Mouse (Mus musculus) hindbrain, embryonic 12.5 days (tissue): ENCODE data around the gene Strip1. TPM values are rescaled to one million over a fixed set of nuclear protein-coding genes. Genes with fewer than 3 reads are reported as not detected.
A peak's percentile ranks its signal among the peaks of the same experiment; 100 is the strongest.

Experiments
- ATAC-seq: fragments of 200-750 bp; cut with Nextera tagmentation; 2 replicates; pipeline ENCODE4 v1.8.0; 2017; ENCODE audit warnings: moderate TSS enrichment; ENCODE audit not compliant: low FRiP score
- H3K27ac ChIP-seq: fragments of 300-500 bp; sonication (generic); 2 replicates; pipeline ENCODE4 v1.5.1; 2016; ENCODE audit warnings: mild to moderate bottlenecking
- H3K27me3 ChIP-seq: fragments of 300-500 bp; sonication (generic); 2 replicates; pipeline ENCODE4 v1.6.1; 2016; ENCODE audit warnings: mild to moderate bottlenecking
- H3K36me3 ChIP-seq: fragments of 300-500 bp; sonication (generic); 2 replicates; pipeline ENCODE4 v1.6.1; 2016; ENCODE audit warnings: mild to moderate bottlenecking
- H3K4me1 ChIP-seq: fragments of 300-500 bp; sonication (generic); 2 replicates; pipeline ENCODE4 v1.6.1; 2016
- H3K4me2 ChIP-seq: fragments of 300-500 bp; sonication (generic); replicated peaks from 2 replicates; pipeline ENCODE4 v1.6.1; 2016; ENCODE audit warnings: mild to moderate bottlenecking
- H3K4me3 ChIP-seq: fragments of 300-500 bp; sonication (generic); 2 replicates; pipeline ENCODE4 v1.5.1; 2016; ENCODE audit warnings: mild to moderate bottlenecking
- H3K9ac ChIP-seq: fragments of 300-500 bp; sonication (generic); 2 replicates; pipeline ENCODE4 v1.6.1; 2016; ENCODE audit warnings: mild to moderate bottlenecking, moderate library complexity
- H3K9me3 ChIP-seq: fragments of 300-500 bp; sonication (generic); replicated peaks from 2 replicates; pipeline ENCODE4 v1.6.1; 2016; ENCODE audit warnings: mild to moderate bottlenecking
- WGBS: fragments of 180-500 bp; shearing (Covaris S2); methylation state at CpG from one replicate; pipeline ENCODE4 v1.1.7; 2016; 5-methylcytosine and 5-hydroxymethylcytosine counted together
- polyA plus RNA-seq: library from polyadenylated mRNA; unstranded; fragments of >200 nt; fragmentation: Nextera tagmentation; extraction: Ambion mirVana; gene quantifications from 2 replicates; pipeline ENCODE4 v1.2.1, GENCODE M21; 2016

Strip1 gene
- polyA plus RNA-seq, 1 experiment from 2014 or later: 126 TPM

DNA sequence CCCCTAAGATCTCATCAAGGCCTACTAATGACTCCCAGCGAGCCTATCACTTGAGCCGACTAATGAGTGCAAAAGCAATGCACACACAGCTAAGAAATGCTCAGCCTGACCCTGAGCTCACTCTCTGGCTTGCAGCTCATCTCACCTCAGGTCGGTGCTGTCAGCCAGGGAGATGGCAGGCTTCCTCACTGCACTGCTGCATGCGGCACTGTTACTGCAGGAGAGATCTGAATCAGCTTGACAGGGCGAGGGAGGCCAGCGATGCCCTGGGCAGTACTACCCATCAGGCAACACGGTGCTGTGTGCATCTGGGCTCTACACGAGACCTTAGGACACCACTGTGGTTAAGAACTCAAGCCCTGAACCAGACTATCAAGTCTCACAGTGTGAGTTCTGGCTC, 6.0 kb downstream of the Strip1 start:
- no peak overlapping the region for H3K27ac ChIP-seq
- H3K4me3 ChIP-seq: no peak overlapping the region
- H3K27me3 ChIP-seq: no peaks in the 10 kb centered on the region
- no peak overlapping the region for H3K4me2 ChIP-seq
- 93% methylated on average over 8 of the region's 8 CpGs for WGBS
- H3K36me3 ChIP-seq: peaks cover 89% of the 10 kb centered on the region
- no peak for ATAC-seq
- no peak overlapping the region for H3K9ac ChIP-seq
- peaks cover 15% of the 10 kb centered on the region for H3K4me1 ChIP-seq
- H3K9me3 ChIP-seq: no peaks in the 10 kb centered on the region

DNA sequence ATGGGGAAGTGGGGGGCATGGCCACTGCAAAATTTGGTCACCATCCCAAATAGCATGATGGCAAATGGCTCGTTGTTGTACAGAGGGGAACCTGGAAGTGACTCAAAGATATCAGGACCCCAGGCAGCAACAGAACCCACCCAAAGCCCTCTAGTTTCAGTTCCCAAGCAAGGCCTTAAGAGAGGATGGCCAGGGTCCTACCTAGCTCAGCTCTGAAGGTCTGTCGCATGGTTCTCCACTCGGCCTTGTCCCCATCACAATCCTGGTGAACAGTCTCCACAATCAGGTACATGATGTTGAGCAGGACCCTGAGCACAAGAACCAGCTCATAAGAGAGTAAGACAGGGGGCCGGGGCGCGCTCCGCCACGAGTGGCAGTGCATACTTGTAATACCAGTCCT, 7.1 kb downstream of the Strip1 start:
- Histone ChIP-seq H3K4me2 (no peak overlapping the region), H3K9ac (no peak overlapping the region), H3K9me3 (no peaks in the 10 kb centered on the region), H3K27me3 (no peaks in the 10 kb centered on the region), H3K4me3 (no peak overlapping the region), H3K36me3 (peaks cover 94% of the 10 kb centered on the region), H3K27ac (no peak overlapping the region), H3K4me1 (peaks cover 6% of the 10 kb centered on the region)
- no peak for ATAC-seq
- WGBS: 96% methylated on average over 8 of the region's 8 CpGs

DNA sequence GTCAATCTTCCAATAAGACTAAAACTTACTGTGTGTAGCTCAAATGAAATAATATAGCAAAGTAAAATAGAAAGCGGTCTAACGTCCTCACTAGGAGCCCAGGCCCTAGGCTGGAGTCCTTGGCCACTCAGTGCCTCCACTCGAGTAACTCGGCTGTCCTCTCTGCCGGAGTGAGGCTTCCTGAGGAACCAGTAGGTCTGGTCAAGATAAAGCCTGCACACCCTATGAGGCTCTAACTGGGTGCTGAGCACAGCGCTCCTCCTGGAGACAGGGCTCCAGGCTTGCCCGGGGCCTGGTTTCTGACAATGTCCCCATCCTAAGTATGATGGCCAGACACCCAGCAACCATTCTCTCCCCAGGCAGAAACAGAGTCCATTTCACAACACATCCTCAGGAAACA, 9.0 kb downstream of the Strip1 start:
- WGBS: 95% methylated on average over 7 of the region's 7 CpGs

DNA sequence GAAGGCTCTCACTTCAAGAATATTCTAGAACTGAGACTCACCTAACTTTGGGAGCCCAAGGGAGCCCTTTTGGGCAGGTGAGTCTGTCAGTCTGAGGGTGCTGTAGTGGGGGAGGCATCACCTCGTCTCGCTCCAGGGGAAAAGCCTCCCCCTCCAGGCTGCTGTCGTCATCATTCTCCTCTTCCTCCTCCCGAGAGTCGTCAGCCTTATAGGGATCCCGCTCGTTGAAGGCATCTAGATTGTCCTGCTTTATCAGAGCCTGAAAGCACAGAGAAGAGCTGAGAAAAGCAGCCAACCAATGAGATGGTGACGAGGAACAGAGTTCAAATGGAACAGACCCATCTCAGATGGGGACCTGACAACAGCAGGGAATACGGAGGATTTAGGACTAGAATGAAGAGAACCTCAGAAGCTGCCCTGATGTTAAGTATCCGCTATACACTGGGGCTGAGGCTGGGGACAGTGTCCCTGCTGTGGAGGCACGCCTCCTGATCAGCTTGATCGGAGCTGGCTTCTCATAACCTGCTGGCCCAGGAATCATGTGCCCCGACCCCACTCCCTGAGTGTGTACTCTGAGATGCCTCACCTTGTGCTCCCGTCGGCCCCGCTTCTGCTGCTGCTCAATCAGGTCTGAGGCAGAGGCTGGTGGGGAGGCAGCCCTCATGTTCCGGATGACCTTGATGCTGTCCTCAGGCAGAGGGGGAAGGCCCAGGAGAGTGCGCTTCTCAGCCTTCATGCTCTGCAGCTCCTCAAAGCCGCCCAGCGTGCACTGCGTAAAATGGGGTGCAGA, 10.0 kb downstream of the Strip1 start:
- Histone ChIP-seq H3K4me3 (no peak overlapping the region), H3K9ac (no peak overlapping the region), H3K27ac (no peak overlapping the region), H3K9me3 (no peaks in the 10 kb centered on the region), H3K4me2 (no peak overlapping the region), H3K36me3 (peaks cover 96% of the 10 kb centered on the region), H3K4me1 (no peaks in the 10 kb centered on the region), H3K27me3 (no peaks in the 10 kb centered on the region)
- 90% methylated on average over 21 of the region's 21 CpGs for WGBS
- no peak for ATAC-seq

More for the DNA sequence above, 9.0 kb downstream of the Strip1 start:
- H3K9ac ChIP-seq: no peak overlapping the region
- no peak for ATAC-seq
- H3K36me3 ChIP-seq: peaks cover 96% of the 10 kb centered on the region
- no peaks in the 10 kb centered on the region for H3K9me3 ChIP-seq
- H3K4me1 ChIP-seq: no peaks in the 10 kb centered on the region
- no peak overlapping the region for H3K27ac ChIP-seq
- no peak overlapping the region for H3K4me3 ChIP-seq
- no peak overlapping the region for H3K4me2 ChIP-seq
- no peaks in the 10 kb centered on the region for H3K27me3 ChIP-seq

DNA sequence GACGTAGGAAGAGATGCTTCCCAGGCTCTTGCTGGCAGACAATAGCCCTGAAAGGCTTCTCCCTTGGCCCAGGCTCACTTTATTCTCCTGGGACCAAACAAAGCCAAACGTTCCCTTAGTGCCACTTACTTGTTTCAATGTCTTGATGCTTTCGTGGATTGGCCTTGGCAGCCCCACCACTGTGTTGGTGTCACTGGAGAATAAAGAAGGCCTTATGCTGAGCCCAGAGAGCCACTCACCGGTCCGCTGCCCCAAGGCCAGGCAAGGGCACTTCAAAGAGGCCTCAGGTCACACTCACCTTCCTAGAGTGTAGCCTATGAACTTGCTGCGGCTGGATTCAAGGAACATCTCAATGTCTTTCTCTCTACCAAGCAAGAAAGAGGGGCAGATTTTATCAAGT, 11.6 kb downstream of the Strip1 start:
- no peak overlapping the region for H3K27ac ChIP-seq
- H3K36me3 ChIP-seq: peaks cover 96% of the 10 kb centered on the region
- no peak overlapping the region for H3K4me3 ChIP-seq
- H3K9ac ChIP-seq: no peak overlapping the region
- H3K4me2 ChIP-seq: no peak overlapping the region
- 87% methylated on average over 6 of the region's 6 CpGs for WGBS
- H3K9me3 ChIP-seq: no peaks in the 10 kb centered on the region
- H3K4me1 ChIP-seq: no peaks in the 10 kb centered on the region
- no peak for ATAC-seq
- H3K27me3 ChIP-seq: no peaks in the 10 kb centered on the region

DNA sequence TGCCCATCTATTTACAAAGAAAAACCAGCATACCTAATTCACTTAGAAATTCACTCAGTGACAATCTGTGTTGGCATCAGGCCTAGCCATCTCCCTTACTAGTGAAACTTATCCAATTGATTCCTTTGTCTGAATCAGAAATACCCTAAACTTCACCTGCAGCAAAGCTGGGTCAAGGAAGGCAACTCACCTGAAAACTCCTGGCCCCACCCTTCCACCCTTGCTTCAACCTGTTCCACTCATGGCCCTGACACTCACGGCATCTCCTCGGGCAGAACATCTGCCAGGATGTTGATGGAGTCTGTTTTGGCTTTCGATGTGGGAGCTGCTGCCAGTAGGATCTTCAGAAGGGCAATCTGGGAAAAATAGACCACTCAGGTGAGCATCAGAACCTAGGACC, 13.7 kb downstream of the Strip1 start:
- Histone ChIP-seq H3K9me3 (no peaks in the 10 kb centered on the region), H3K27me3 (no peaks in the 10 kb centered on the region), H3K36me3 (peaks cover 97% of the 10 kb centered on the region), H3K27ac (no peak overlapping the region), H3K4me2 (no peak overlapping the region), H3K9ac (no peak overlapping the region), H3K4me1 (no peaks in the 10 kb centered on the region), H3K4me3 (no peak overlapping the region)
- ATAC-seq: no peak
- 97% methylated on average over 3 of the region's 3 CpGs for WGBS

DNA sequence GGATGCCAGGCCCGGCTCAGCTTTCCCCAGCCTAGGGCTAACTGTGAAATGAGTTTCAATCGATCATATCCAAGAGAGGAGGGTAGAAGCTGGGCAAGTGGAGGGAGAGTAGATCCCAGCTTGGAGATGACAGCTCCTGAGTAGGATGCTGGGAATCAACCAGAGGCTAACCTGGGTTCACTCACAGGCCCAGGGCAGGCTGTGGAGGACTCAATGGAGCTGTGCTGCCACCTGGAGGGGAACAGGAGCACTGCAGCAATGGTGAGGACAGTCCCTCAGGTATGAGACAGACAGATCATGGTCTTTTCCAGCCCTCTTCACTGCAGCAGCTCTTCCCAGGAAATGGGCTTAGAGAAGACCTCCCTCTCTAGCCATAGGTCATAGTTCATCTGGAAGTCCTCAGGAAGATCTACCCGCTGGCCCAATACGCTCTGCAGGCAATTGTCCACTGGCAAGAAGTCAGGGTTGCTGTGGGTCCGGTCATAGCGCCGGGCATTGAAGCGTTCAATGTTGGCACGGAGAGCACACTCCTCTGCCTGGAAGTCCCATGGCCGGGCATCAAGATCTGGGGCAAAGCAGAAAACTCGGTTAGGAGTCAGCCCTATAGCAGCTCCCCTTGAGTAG, 18.5 kb downstream of the Strip1 start:
- peaks cover 75% of the 10 kb centered on the region for H3K36me3 ChIP-seq
- WGBS: 90% methylated on average over 11 of the region's 11 CpGs
- H3K27ac ChIP-seq: no peak overlapping the region
- H3K4me2 ChIP-seq: no peak overlapping the region
- H3K27me3 ChIP-seq: no peaks in the 10 kb centered on the region
- H3K4me1 ChIP-seq: no peaks in the 10 kb centered on the region
- no peak overlapping the region for H3K4me3 ChIP-seq
- H3K9ac ChIP-seq: no peak overlapping the region
- peak; percentile 44; the same call in 1 of the 2 replicates for ATAC-seq
- no peaks in the 10 kb centered on the region for H3K9me3 ChIP-seq

DNA sequence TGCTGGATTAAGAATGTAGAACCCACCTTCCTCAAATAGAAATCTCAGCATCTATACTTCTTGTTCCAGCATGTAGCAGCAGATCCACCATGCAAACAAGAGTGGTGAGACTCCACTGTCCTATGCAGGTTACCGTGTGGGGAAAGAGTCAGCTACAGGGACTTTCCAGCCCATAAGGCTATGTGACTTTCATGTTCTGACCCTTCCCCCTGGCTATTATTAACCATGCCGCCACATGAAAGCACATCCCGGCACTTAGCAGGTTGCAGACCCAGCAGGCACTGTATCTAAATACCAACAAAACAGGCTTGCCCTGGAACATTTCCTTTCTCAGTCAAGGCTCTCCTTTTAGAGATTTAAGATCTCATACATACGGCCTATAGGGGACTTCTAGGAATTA, 20.1 kb downstream of the Strip1 start:
- Histone ChIP-seq H3K4me1 (no peaks in the 10 kb centered on the region), H3K9me3 (no peaks in the 10 kb centered on the region), H3K27ac (no peak overlapping the region), H3K27me3 (peaks cover 6% of the 10 kb centered on the region; the same call in 1 of the 2 replicates), H3K36me3 (peaks cover 59% of the 10 kb centered on the region), H3K4me2 (no peak overlapping the region), H3K4me3 (no peak overlapping the region), H3K9ac (no peak overlapping the region)
- WGBS: 76% methylated on average over 4 of the region's 4 CpGs
- ATAC-seq: no peak

DNA sequence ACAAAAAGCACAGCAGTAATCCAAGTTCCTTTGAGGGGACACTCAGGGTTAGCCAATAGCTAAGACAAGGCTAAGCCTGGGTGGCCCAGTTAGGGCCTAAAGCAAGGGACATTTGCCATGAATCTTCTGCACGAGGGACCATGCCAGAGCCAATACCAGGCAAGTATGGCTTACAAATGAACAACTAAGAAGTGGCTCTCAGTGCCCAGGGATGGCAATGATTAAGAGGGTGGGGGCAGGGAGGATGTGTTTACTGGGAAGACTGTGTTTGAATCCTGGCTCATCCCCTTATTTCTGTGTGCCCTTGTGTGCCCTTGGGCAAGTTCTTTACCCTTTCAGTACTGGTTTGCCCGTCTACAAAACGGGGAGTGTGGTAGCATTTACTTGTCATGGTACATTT, 22.1 kb downstream of the Strip1 start:
- ATAC-seq: no peak
- H3K4me3 ChIP-seq: no peak overlapping the region
- no peak overlapping the region for H3K9ac ChIP-seq
- no peaks in the 10 kb centered on the region for H3K9me3 ChIP-seq
- H3K27ac ChIP-seq: no peak overlapping the region
- WGBS: 53% methylated on average over 3 of the region's 3 CpGs
- no peaks in the 10 kb centered on the region for H3K4me1 ChIP-seq
- peaks cover 39% of the 10 kb centered on the region for H3K36me3 ChIP-seq
- H3K4me2 ChIP-seq: no peak overlapping the region
- peaks cover 10% of the 10 kb centered on the region; the same call in 1 of the 2 replicates for H3K27me3 ChIP-seq

DNA sequence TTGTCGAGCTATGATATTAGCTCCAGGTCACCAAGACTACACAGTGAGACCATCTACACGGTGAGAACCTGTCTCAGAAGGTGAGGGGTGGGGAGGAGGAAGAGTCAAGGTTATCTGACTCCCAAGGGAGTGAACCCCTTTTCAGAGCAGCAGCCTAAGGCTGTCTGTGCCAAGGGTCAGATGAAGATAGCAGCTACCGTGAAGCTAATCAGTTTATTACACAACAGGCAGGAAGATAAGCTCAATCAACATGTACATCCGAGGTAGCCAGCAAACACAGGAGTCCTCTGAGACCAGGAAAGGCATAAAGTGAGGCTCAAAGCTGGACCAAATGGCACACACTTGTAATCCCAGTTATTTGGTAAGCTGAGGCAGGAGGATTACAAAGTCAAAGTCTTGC, 22.7 kb downstream of the Strip1 start:
- no peak overlapping the region for H3K9ac ChIP-seq
- ATAC-seq: no peak
- no peaks in the 10 kb centered on the region for H3K9me3 ChIP-seq
- H3K27ac ChIP-seq: no peak overlapping the region
- H3K27me3 ChIP-seq: peaks cover 13% of the 10 kb centered on the region; the same call in 1 of the 2 replicates
- no peak overlapping the region for H3K4me2 ChIP-seq
- peaks cover 33% of the 10 kb centered on the region for H3K36me3 ChIP-seq
- no peaks in the 10 kb centered on the region for H3K4me1 ChIP-seq
- WGBS: 77% methylated on average over 4 of the region's 4 CpGs
- H3K4me3 ChIP-seq: no peak overlapping the region

DNA sequence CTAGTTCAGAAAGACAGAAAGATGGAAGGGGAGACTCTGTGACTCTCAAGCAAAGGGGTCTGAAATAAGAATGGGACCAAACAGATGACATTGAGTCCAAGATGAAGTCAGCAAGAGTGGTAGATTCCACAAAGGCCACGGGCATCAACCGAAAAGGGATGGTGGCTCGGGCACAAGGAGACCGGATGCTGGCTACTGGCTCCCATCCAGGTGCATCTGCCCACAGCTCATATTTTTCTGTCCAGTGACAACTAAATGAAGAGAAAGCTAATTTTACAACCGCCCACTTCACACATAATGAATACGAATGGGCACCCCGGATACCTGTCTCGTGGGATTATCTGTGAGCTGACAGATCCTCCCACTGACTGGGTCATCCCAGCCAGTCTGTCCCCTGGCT, 24.3 kb downstream of the Strip1 start:
- no peak overlapping the region for H3K27ac ChIP-seq
- ATAC-seq: no peak
- H3K4me2 ChIP-seq: no peak overlapping the region
- no peak overlapping the region for H3K4me3 ChIP-seq
- H3K9ac ChIP-seq: no peak overlapping the region
- H3K27me3 ChIP-seq: peaks cover 19% of the 10 kb centered on the region; the same call in 1 of the 2 replicates
- 86% methylated on average over 8 of the region's 8 CpGs for WGBS
- no peaks in the 10 kb centered on the region for H3K4me1 ChIP-seq
- H3K36me3 ChIP-seq: peaks cover 17% of the 10 kb centered on the region
- no peaks in the 10 kb centered on the region for H3K9me3 ChIP-seq

DNA sequence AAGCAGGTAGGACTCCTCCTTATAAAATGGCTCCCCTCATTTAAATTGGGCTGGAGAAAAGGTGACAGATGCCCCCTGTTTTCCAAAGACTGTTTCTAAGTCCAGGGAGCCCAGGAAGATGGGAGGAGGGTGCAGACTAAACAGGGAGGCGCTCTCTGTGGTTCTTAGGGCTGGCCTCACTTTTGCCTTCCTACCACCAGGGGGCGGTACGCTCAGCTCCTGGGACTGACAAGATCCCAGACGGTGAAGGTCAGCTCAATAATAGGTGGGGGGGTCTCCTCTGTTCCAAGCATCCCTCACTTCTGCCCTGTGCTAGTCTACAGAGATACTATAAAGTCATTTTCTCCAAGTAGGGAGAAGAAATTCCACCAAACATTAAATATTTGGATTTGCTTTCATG, 26.2 kb downstream of the Strip1 start:
- no peak overlapping the region for H3K9ac ChIP-seq
- no peaks in the 10 kb centered on the region for H3K9me3 ChIP-seq
- no peaks in the 10 kb centered on the region; the same call in 1 of the 2 replicates for H3K36me3 ChIP-seq
- no peak overlapping the region for H3K4me2 ChIP-seq
- H3K4me1 ChIP-seq: no peaks in the 10 kb centered on the region
- peaks cover 37% of the 10 kb centered on the region for H3K27me3 ChIP-seq
- H3K4me3 ChIP-seq: no peak overlapping the region
- no peak overlapping the region for H3K27ac ChIP-seq
- ATAC-seq: no peak
- 7% methylated on average over 4 of the region's 4 CpGs for WGBS

DNA sequence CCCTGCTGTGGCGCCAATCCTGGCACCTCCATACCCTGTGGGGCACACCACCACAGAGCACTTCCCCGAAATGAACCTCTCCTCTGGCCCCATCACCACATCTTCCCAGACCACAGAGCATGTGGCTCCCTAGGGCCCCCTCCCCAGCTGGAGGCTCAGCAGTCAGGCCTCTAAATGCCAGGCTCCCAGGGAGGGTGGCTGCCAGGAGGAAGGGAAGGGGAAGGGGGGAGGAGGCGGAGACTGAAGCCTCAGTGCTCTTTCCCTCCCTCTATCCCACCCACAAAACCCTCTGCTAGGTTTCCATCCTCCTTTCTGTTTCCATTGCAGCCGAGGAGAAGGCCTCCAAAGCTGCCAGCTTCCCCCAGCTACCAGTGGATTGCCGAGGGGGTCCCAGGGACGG, 31.4 kb downstream of the Strip1 start:
- Histone ChIP-seq H3K9ac (no peak overlapping the region), H3K4me2 (no peak overlapping the region), H3K4me3 (no peak overlapping the region), H3K9me3 (no peaks in the 10 kb centered on the region), H3K36me3 (no peaks in the 10 kb centered on the region), H3K27me3 (peaks cover 78% of the 10 kb centered on the region), H3K4me1 (peaks cover 14% of the 10 kb centered on the region), H3K27ac (no peak overlapping the region)
- ATAC-seq: no peak
- 50% methylated on average over 6 of the region's 6 CpGs for WGBS
